Mouse (Mus musculus): ENCODE measurements at regions not wholly inside any gene's neighbourhood (a gene's known extent, or its start where the extent isn't known, plus 50 kb on each side); places are given as distances from the start of the nearest gene placed in this dataset.
"Not testable (repeated sequence)": the region's sequence is repeated elsewhere in the genome, so short reads cannot be mapped to it uniquely, and the experiment has no call there.

DNA sequence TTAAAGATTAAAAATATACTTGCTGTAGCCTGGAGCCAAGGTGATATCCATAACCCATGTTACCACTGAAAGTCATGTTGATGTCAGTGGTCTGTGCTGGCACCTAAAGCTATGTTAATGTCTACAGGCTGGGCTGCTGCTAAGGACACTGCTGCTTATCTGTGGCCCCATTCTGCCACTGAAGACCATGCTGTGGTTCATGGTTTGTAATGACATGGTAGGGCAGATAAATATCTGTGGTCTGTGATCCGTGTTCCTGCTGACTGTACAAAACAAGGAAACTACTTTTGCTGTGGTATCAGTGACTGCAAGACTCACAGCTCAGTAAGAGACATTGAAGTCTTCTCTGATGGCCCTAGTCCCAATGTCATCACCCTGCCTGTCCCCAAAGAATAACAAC lies 245.7 kb downstream of the Slco4c1 start:
- Histone ChIP-seq H3K36me3 (ENCODE audit: control insufficient read depth, insufficient read depth, low read length) (no peaks in the 10 kb centered on the region), H3K27me3 (ENCODE audit: control insufficient read depth, insufficient read depth, low read length) (no peaks in the 10 kb centered on the region), H3K79me2 (ENCODE audit: control insufficient read depth, insufficient read depth, low read length) (no peaks in the 10 kb centered on the region), H3K27ac (replicated peaks; ENCODE audit: insufficient read depth, low read depth, low read length) (no peak overlapping the region), H3K4me3 (ENCODE audit: insufficient read depth, low read depth, low read length) (no peak overlapping the region), H3K4me1 (ENCODE audit: control insufficient read depth, insufficient read depth, low read length) (no peaks in the 10 kb centered on the region), H3K9ac (ENCODE audit: low read depth, low read length) (no peak overlapping the region)
- WGBS = 83% methylated on average over 1 of the region's 1 CpGs
- DNase-seq (ENCODE audit: extremely low read depth, low read depth, low spot score) = no peak
- no peak for TF ChIP-seq CTCF (IDR thresholded peaks at IDR 0.05; ENCODE audit: low read depth, low read length)
- no peak for TF ChIP-seq POLR2A (IDR thresholded peaks at IDR 0.05; ENCODE audit: extremely low read depth, insufficient read depth, low read length)

DNA sequence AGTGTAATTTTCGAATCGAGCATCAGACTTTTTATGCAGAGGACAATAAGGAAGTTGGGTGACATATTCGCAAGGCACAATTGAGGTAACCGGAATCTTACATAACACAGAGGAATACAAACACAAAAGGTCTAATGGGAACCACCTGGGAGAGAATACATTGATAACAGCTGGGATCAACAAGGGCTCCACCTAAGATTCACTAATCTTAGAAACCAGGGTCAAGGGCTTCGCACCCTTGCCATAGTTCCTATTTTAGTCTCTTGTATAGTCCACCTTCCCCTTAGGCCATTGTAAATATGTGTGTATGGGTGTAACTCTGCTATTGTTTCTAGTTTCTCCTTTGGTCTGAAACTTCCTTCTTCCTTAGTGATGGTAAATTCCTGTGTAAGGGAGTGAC lies 246.6 kb downstream of the Slco4c1 start:
- not testable (repeated sequence) for DNase-seq (ENCODE audit: extremely low read depth, low read depth, low spot score); H3K27me3 ChIP-seq (ENCODE audit: control insufficient read depth, insufficient read depth, low read length); H3K79me2 ChIP-seq (ENCODE audit: control insufficient read depth, insufficient read depth, low read length); H3K9ac ChIP-seq (ENCODE audit: low read depth, low read length); H3K27ac ChIP-seq (replicated peaks; ENCODE audit: insufficient read depth, low read depth, low read length); H3K36me3 ChIP-seq (ENCODE audit: control insufficient read depth, insufficient read depth, low read length); H3K4me1 ChIP-seq (ENCODE audit: control insufficient read depth, insufficient read depth, low read length); H3K4me3 ChIP-seq (ENCODE audit: insufficient read depth, low read depth, low read length)
- WGBS = 83% methylated on average over 5 of the region's 5 CpGs

GRCm38 (mm10) chr1:96596141-96596540 lies 275.8 kb downstream of the Slco4c1 start:
- H3K27ac ChIP-seq (replicated peaks; ENCODE audit: insufficient read depth, low read depth, low read length) = no peak overlapping the region
- no peaks in the 10 kb centered on the region for H3K36me3 ChIP-seq (ENCODE audit: control insufficient read depth, insufficient read depth, low read length)
- H3K27me3 ChIP-seq (ENCODE audit: control insufficient read depth, insufficient read depth, low read length) = no peaks in the 10 kb centered on the region
- H3K9ac ChIP-seq (ENCODE audit: low read depth, low read length) = no peak overlapping the region
- TF ChIP-seq CTCF (IDR thresholded peaks at IDR 0.05; ENCODE audit: low read depth, low read length) = no peak
- no peak for TF ChIP-seq POLR2A (IDR thresholded peaks at IDR 0.05; ENCODE audit: extremely low read depth, insufficient read depth, low read length)
- H3K4me1 ChIP-seq (ENCODE audit: control insufficient read depth, insufficient read depth, low read length) = no peaks in the 10 kb centered on the region
- no peaks in the 10 kb centered on the region for H3K79me2 ChIP-seq (ENCODE audit: control insufficient read depth, insufficient read depth, low read length)
- 92% methylated on average over 3 of the region's 3 CpGs for WGBS
- H3K4me3 ChIP-seq (ENCODE audit: insufficient read depth, low read depth, low read length) = no peak overlapping the region
- DNase-seq (ENCODE audit: extremely low read depth, low read depth, low spot score) = no peak

- Histone ChIP-seq H3K79me2 (ENCODE audit: control insufficient read depth, insufficient read depth, low read length) (no peaks in the 10 kb centered on the region), H3K27ac (replicated peaks; ENCODE audit: insufficient read depth, low read depth, low read length) (no peak overlapping the region), H3K9ac (ENCODE audit: low read depth, low read length) (no peak overlapping the region), H3K36me3 (ENCODE audit: control insufficient read depth, insufficient read depth, low read length) (no peaks in the 10 kb centered on the region), H3K4me3 (ENCODE audit: insufficient read depth, low read depth, low read length) (no peak overlapping the region), H3K4me1 (ENCODE audit: control insufficient read depth, insufficient read depth, low read length) (no peaks in the 10 kb centered on the region), H3K27me3 (ENCODE audit: control insufficient read depth, insufficient read depth, low read length) (no peaks in the 10 kb centered on the region)
- no peak for DNase-seq (ENCODE audit: extremely low read depth, low read depth, low spot score)
- TF ChIP-seq POLR2A (IDR thresholded peaks at IDR 0.05; ENCODE audit: extremely low read depth, insufficient read depth, low read length) = no peak
- TF ChIP-seq CTCF (IDR thresholded peaks at IDR 0.05; ENCODE audit: low read depth, low read length) = no peak
Measured at GRCm38 (mm10) chr1:96569281-96569680, 302.7 kb downstream of the Slco4c1 start.

GRCm38 (mm10) chr1:96563279-96563910 lies 308.6 kb downstream of the Slco4c1 start:
- Histone ChIP-seq H3K36me3 (ENCODE audit: control insufficient read depth, insufficient read depth, low read length) (no peaks in the 10 kb centered on the region), H3K27ac (replicated peaks; ENCODE audit: insufficient read depth, low read depth, low read length) (no peak overlapping the region)
- WGBS = 79% methylated on average over 3 of the region's 3 CpGs

GRCm38 (mm10) chr1:96556258-96556657 lies 315.7 kb downstream of the Slco4c1 start:
- no peak overlapping the region for H3K4me3 ChIP-seq (ENCODE audit: insufficient read depth, low read depth, low read length)
- no peaks in the 10 kb centered on the region for H3K27me3 ChIP-seq (ENCODE audit: control insufficient read depth, insufficient read depth, low read length)
- DNase-seq (ENCODE audit: extremely low read depth, low read depth, low spot score) = no peak
- no peaks in the 10 kb centered on the region for H3K79me2 ChIP-seq (ENCODE audit: control insufficient read depth, insufficient read depth, low read length)
- no peaks in the 10 kb centered on the region for H3K4me1 ChIP-seq (ENCODE audit: control insufficient read depth, insufficient read depth, low read length)
- no peak overlapping the region for H3K9ac ChIP-seq (ENCODE audit: low read depth, low read length)
- H3K27ac ChIP-seq (replicated peaks; ENCODE audit: insufficient read depth, low read depth, low read length) = no peak overlapping the region
- TF ChIP-seq CTCF (IDR thresholded peaks at IDR 0.05; ENCODE audit: low read depth, low read length) (no peak), POLR2A (IDR thresholded peaks at IDR 0.05; ENCODE audit: extremely low read depth, insufficient read depth, low read length) (no peak)
- no peaks in the 10 kb centered on the region for H3K36me3 ChIP-seq (ENCODE audit: control insufficient read depth, insufficient read depth, low read length)

More at GRCm38 (mm10) chr1:96563279-96563910, 308.6 kb downstream of the Slco4c1 start:
- no peak for DNase-seq (ENCODE audit: extremely low read depth, low read depth, low spot score)
- Histone ChIP-seq H3K4me1 (ENCODE audit: control insufficient read depth, insufficient read depth, low read length) (no peaks in the 10 kb centered on the region), H3K4me3 (ENCODE audit: insufficient read depth, low read depth, low read length) (no peak overlapping the region), H3K79me2 (ENCODE audit: control insufficient read depth, insufficient read depth, low read length) (no peaks in the 10 kb centered on the region), H3K9ac (ENCODE audit: low read depth, low read length) (no peak overlapping the region), H3K27me3 (ENCODE audit: control insufficient read depth, insufficient read depth, low read length) (no peaks in the 10 kb centered on the region)
- no peak for TF ChIP-seq POLR2A (IDR thresholded peaks at IDR 0.05; ENCODE audit: extremely low read depth, insufficient read depth, low read length)
- no peak for TF ChIP-seq CTCF (IDR thresholded peaks at IDR 0.05; ENCODE audit: low read depth, low read length)

All from liver, adult 2 months (tissue).